Mouse (Mus musculus) spleen, adult 2 months (tissue): ENCODE data around the gene Smyd1.

Experiments
- CTCF ChIP-seq: fragments of 200-500 bp; IDR thresholded peaks from 2 replicates; pipeline ENCODE4 v1.5.1; 2011; ENCODE audit warnings: mild to moderate bottlenecking, inconsistent platforms; ENCODE audit not compliant: insufficient read depth, insufficient read length, insufficient replicate concordance; ENCODE audit errors: extremely low read depth
- POLR2A ChIP-seq: fragments of 200-500 bp; IDR thresholded peaks from 2 replicates; pipeline ENCODE4 v1.6.1; 2011; ENCODE audit warnings: low read depth, low read length, inconsistent platforms

DNA sequence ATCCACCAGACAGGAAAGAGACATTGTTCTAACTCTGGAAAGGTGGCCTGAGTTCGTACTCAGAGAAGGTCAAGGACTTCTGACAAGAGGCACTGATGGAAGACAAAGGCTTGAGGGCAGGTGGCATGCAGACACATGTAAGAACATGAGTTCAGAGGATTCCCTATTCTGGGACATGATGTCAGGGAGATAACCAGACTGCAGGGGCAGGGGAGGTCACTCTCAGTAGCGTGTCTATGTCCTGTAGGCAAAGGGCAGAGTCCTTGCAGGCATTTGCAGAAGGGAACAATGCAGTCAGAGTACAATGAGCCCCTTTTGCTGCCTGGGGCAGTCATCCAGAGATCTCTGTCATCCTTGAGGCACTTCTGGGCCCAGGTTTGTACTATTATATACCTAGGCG lies 72.4 kb downstream of the Smyd1 start:
- TF ChIP-seq POLR2A (no peak), CTCF (no peak)
